Mouse (Mus musculus): Measurements from ENCODE around the gene Eapp. TPM values are rescaled to one million over a fixed set of nuclear protein-coding genes. Genes with fewer than 3 reads are reported as not detected.

Eapp gene
- polyA plus RNA-seq (2012; ENCODE audit: low replicate concordance): 37.2 and 59.1 TPM in 2 replicates

DNA sequence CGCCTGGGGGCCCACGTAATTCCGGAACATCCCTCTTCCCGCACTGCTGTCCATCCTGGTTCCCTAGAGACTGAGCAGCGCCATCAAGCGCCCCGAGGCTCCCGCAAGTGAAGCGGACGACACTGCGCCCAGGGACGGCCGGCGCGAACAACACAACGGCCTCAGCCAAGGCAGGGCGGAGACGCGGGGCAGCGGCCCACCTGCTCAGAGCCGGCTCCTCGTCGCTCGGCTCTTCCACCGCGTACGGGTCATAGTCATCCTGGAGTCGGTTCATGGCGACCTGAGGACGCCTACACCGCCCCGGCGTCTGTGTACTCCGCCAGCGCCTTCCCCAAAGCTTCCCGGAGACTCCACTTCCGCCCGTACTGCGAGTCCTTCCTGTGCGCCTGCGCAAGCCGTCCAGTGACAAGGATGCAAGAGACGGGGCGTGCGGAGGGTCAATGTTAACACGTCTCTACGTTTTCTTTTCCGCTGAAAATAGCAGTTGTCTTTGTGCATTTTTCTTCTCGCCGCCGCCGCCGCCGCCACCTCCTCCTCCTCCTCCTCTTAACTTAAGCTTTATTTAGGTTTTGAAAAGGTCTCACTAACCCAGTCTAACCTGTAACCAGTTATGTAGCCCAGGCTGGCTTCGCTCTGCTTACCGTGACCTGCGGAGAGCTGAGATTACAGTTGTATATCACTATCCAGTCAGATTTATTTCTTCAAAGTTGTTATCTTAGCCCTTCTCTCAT is at the start of gene Eapp:
TSS of gene Eapp (minus strand) at position 387 of the 731 bp plus-strand sequence.

DNA sequence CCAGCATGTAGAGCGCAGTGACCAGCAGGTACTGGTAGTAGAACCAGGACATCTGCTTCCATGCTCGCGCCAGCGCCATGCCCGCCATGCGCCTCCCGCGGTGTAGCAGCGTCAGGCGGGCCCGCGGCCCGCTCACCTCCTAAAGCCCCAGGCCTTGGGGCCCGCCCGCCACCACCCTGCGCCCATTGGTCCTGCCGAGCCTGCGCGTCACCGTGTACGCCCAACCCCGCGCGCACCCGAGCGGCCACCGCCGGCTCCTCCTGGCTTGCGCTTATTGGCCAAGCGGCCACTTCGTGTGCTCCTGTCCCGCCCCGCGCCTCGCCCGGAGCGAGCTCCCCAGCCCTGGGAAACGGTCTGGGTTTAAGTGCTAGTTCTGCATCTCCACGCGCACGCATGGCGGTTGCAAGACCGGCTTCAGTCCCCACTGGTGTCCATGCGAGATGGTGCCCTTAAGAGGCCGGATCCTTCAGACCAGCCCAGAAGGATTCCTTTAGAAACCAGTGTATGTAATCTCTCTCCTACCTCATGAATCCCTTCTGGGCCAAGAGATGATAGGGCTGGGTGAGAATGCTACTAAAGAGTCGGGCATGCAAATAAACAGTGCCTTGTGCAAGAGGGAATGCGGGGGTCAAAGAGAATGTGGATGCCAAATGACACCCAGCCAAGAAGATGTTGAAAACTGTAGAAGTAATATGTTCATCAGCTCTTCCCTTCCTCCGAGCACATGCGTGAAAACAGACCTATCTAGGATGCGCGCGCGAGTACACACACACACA is 39.1 kb downstream of the Eapp start, which contains the start of gene Sptssa:
TSS of gene Sptssa (minus strand) at position 178 of the 776 bp plus-strand sequence.

Other genes with a start within 250 kb of the Eapp start
- gene Sptssa, start 39.3 kb downstream of the Eapp start, polyA plus RNA-seq (2012; ENCODE audit: low replicate concordance): 8.1 and 15.0 TPM in 2 replicates
- gene Snx6, start 99.8 kb upstream of the Eapp start, polyA plus RNA-seq (2012; ENCODE audit: low replicate concordance): 8.5 and 19.6 TPM in 2 replicates
- 1.2 and 2.3 TPM in 2 replicates for gene Cfl2, start 167.0 kb upstream of the Eapp start, polyA plus RNA-seq (2012; ENCODE audit: low replicate concordance)

Data from hematopoietic multipotent progenitor cell, adult 10-12 weeks (in vitro differentiated cells).